In the genomic region with DNA sequence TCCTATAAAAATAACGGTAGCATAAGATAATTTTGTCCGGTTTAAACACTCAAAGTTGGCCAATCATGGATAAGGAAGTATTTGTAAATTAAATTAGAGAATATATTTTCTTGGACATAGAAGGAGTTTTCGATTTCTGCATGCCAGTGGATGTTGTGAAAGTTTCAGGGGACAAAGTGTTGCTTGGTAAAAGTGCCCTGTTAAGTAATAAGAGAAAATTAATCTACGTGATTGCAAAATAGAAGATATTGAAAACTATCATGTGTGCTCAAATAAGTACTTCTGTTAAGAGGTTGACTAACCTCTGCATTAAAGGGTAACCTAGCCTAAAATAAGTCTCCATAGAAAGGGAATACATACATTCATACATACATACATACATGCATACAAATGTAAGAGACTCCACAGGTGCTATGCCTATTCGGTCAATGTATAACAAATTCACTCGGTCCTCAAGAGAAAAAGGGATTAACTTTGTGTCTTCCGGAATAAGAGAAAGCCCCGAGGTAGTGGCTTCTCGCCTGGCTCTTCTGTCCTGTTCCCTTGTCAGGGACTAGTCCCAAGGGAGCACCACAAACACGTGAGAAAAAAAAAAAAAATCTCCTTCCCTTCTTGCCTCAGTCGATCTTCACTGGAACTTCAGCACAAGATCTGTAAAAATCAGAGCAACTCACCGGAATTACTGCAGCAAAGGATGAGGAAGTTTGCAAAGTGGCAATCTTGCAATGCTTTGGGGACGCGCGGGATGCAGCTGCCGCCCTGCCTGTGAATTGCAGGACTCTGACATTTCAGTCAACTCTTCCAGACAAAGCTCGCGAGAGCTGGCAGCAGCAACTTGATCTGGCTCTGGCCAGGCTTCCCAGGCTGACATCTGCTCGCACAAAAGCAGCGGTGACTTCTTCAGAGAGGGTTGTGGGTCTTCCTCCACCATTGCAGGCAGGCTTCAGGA, we compare ENCODE assay signal across 7 mouse cellular contexts. TPM values are rescaled to one million over a fixed set of nuclear protein-coding genes. Genes with fewer than 3 reads are reported as not detected.
A peak's percentile ranks its signal among the peaks of the same experiment; 100 is the strongest.
DNase-seq lines count a peak whose midpoint lies in the region; ATAC-seq lines count a peak whose summit lies in the region.

No protein-coding gene starts in this region.

- peak; percentile 95 for ATAC-seq in embryonic facial prominence, embryonic 14.5 days (ENCODE audit: low read depth)
- peak; percentile 88 for ATAC-seq in heart, embryonic 11.5 days (replicated peaks; ENCODE audit: insufficient number of reproducible peaks, low FRiP score, low TSS enrichment)
- ATAC-seq in kidney, embryonic 15.5 days (replicated peaks; ENCODE audit: low FRiP score): peak; percentile 99
- ATAC-seq in liver, embryonic 11.5 days (replicated peaks; ENCODE audit: low FRiP score): peak; percentile 83
- ATAC-seq in neural tube, embryonic 13.5 days (ENCODE audit: low read depth): peak; percentile 89

- no peak overlapping the region for H3K27ac ChIP-seq in embryonic facial prominence, embryonic 14.5 days (replicated peaks; ENCODE audit: low read depth, low read length)
- peak overlapping the region; percentile 70 for H3K27ac ChIP-seq in heart, embryonic 11.5 days (ENCODE audit: low read depth, low read length)
- H3K27ac ChIP-seq in kidney, embryonic 15.5 days: no peak overlapping the region
- peak overlapping the region; percentile 52 for H3K27ac ChIP-seq in liver, embryonic 11.5 days (ENCODE audit: low read depth, low read length)
- H3K27ac ChIP-seq in neural tube, embryonic 13.5 days (replicated peaks): no peak overlapping the region

- peak; percentile 8 to 45 for DNase-seq in adrenal gland, postnatal 4 days (ENCODE audit: low spot score in 2 of 2)
- DNase-seq in embryonic facial prominence, embryonic 14.5 days (ENCODE audit: low spot score): peak; percentile 96
- peak; percentile 65 for DNase-seq in liver, embryonic 11.5 days (ENCODE audit: low spot score)
- peak; percentile 36 to 66 for DNase-seq in urinary bladder, postnatal 36 days (ENCODE audit: low spot score in 2 of 2)

- no peaks in the 10 kb centered on the region for H3K9me3 ChIP-seq in embryonic facial prominence, embryonic 14.5 days (ENCODE audit: control insufficient read depth, low read length)
- no peaks in the 10 kb centered on the region for H3K9me3 ChIP-seq in heart, embryonic 11.5 days (replicated peaks; ENCODE audit: control insufficient read depth, low read length)
- no peaks in the 10 kb centered on the region for H3K9me3 ChIP-seq in kidney, embryonic 15.5 days (replicated peaks)
- H3K9me3 ChIP-seq in liver, embryonic 11.5 days (ENCODE audit: control insufficient read depth, low read length): no peaks in the 10 kb centered on the region
- H3K9me3 ChIP-seq in neural tube, embryonic 13.5 days: no peaks in the 10 kb centered on the region

- H3K9ac ChIP-seq in embryonic facial prominence, embryonic 14.5 days (ENCODE audit: low read depth, low read length): peak overlapping the region; percentile 60
- H3K9ac ChIP-seq in heart, embryonic 11.5 days (ENCODE audit: low read depth, low read length): peak overlapping the region; percentile 72
- H3K9ac ChIP-seq in kidney, embryonic 15.5 days: peak overlapping the region; percentile 39; the same call in 1 of the 2 replicates
- 0 out of 2 replicates have a peak overlapping the region, but pooled peaks have one; percentile 40 for H3K9ac ChIP-seq in liver, embryonic 11.5 days (ENCODE audit: low read depth, low read length)
- H3K9ac ChIP-seq in neural tube, embryonic 13.5 days: peak overlapping the region; percentile 64

- H3K4me3 ChIP-seq in embryonic facial prominence, embryonic 14.5 days (ENCODE audit: low read depth, low read length): peak overlapping the region; percentile 49
- H3K4me3 ChIP-seq in heart, embryonic 11.5 days (ENCODE audit: low read depth, low read length): peak overlapping the region; percentile 49
- peak overlapping the region; percentile 50 for H3K4me3 ChIP-seq in kidney, embryonic 15.5 days (replicated peaks)
- H3K4me3 ChIP-seq in liver, embryonic 11.5 days (ENCODE audit: low read depth, low read length): peak overlapping the region; percentile 40
- peak overlapping the region; percentile 42 for H3K4me3 ChIP-seq in neural tube, embryonic 13.5 days

- H3K4me1 ChIP-seq in embryonic facial prominence, embryonic 14.5 days (ENCODE audit: control insufficient read depth, insufficient read depth, low read length): no peaks in the 10 kb centered on the region
- H3K4me1 ChIP-seq in heart, embryonic 11.5 days (ENCODE audit: control insufficient read depth, insufficient read depth, low read length): no peaks in the 10 kb centered on the region
- no peaks in the 10 kb centered on the region for H3K4me1 ChIP-seq in kidney, embryonic 15.5 days
- no peaks in the 10 kb centered on the region for H3K4me1 ChIP-seq in liver, embryonic 11.5 days (replicated peaks; ENCODE audit: control insufficient read depth, insufficient read depth, low read length)
- H3K4me1 ChIP-seq in neural tube, embryonic 13.5 days (replicated peaks): peaks cover 6% of the 10 kb centered on the region; the same call in 1 of the 2 replicates

- no peaks in the 10 kb centered on the region for H3K27me3 ChIP-seq in embryonic facial prominence, embryonic 14.5 days (replicated peaks; ENCODE audit: control insufficient read depth, insufficient read depth, low read length)
- no peaks in the 10 kb centered on the region for H3K27me3 ChIP-seq in heart, embryonic 11.5 days (ENCODE audit: control insufficient read depth, insufficient read depth, low read length)
- no peaks in the 10 kb centered on the region for H3K27me3 ChIP-seq in kidney, embryonic 15.5 days
- H3K27me3 ChIP-seq in liver, embryonic 11.5 days (replicated peaks; ENCODE audit: control insufficient read depth, insufficient read depth, low read length): no peaks in the 10 kb centered on the region
- no peaks in the 10 kb centered on the region for H3K27me3 ChIP-seq in neural tube, embryonic 13.5 days

- peak overlapping the region; percentile 63 for H3K4me2 ChIP-seq in embryonic facial prominence, embryonic 14.5 days (ENCODE audit: low read depth, low read length)
- peak overlapping the region; percentile 64 for H3K4me2 ChIP-seq in heart, embryonic 11.5 days
- H3K4me2 ChIP-seq in kidney, embryonic 15.5 days: peak overlapping the region; percentile 63
- peak overlapping the region; percentile 62 for H3K4me2 ChIP-seq in liver, embryonic 11.5 days
- H3K4me2 ChIP-seq in neural tube, embryonic 13.5 days: peak overlapping the region; percentile 68

- no peaks in the 10 kb centered on the region for H3K36me3 ChIP-seq in embryonic facial prominence, embryonic 14.5 days (ENCODE audit: control insufficient read depth, insufficient read depth, low read length)
- H3K36me3 ChIP-seq in heart, embryonic 11.5 days (ENCODE audit: control insufficient read depth, insufficient read depth, low read length): no peaks in the 10 kb centered on the region
- no peaks in the 10 kb centered on the region for H3K36me3 ChIP-seq in kidney, embryonic 15.5 days
- H3K36me3 ChIP-seq in liver, embryonic 11.5 days (ENCODE audit: control insufficient read depth, insufficient read depth, low read length): no peaks in the 10 kb centered on the region
- no peaks in the 10 kb centered on the region for H3K36me3 ChIP-seq in neural tube, embryonic 13.5 days

- WGBS in embryonic facial prominence, embryonic 14.5 days: 20% methylated on average over 20 of the region's 20 CpGs
- 19% methylated on average over 20 of the region's 20 CpGs for WGBS in heart, embryonic 11.5 days (ENCODE audit: insufficient replicate concordance)
- 18% methylated on average over 20 of the region's 20 CpGs for WGBS in kidney, embryonic 15.5 days
- WGBS in liver, embryonic 11.5 days: 18% methylated on average over 20 of the region's 20 CpGs
- 19% methylated on average over 20 of the region's 20 CpGs for WGBS in neural tube, embryonic 13.5 days

RNA-seq across cellular contexts. Expression of a gene that starts 0.5 kb away (rescaled TPM):
- 1 to 10 TPM; 4.7 to 9.3 TPM for total RNA-seq in adrenal gland, postnatal 4 days (2021)
- polyA plus RNA-seq in embryonic facial prominence, embryonic 14.5 days (2014; fragmentation: Nextera tagmentation; extraction: Ambion mirVana): 7.2 TPM in 2 replicates
- polyA plus RNA-seq in heart, embryonic 11.5 days (2014; fragmentation: Nextera tagmentation; extraction: Ambion mirVana): 17.9 and 19.9 TPM in 2 replicates
- polyA plus RNA-seq in kidney, embryonic 15.5 days (2015; fragmentation: Nextera tagmentation; extraction: Ambion mirVana): 2.5 and 2.7 TPM in 2 replicates
- 11.4 and 14.6 TPM in 2 replicates for polyA plus RNA-seq in liver, embryonic 11.5 days (2014; fragmentation: Nextera tagmentation; extraction: Ambion mirVana)
- 3.7 and 4.4 TPM in 2 replicates for polyA plus RNA-seq in neural tube, embryonic 13.5 days (2015; fragmentation: Nextera tagmentation; extraction: Ambion mirVana)

Comparison
In these comparisons a context has a peak if more than half of its experiments do, and no peak if none do; other contexts are left out.
1. DNase-seq: peak in every context shown above with its lines; median percentile 96 in embryonic facial prominence, embryonic 14.5 days; 65 in liver, embryonic 11.5 days; 51 in urinary bladder, postnatal 36 days; 26 in adrenal gland, postnatal 4 days.
2. H3K27ac ChIP-seq: peak in heart, embryonic 11.5 days (single experiment) and liver, embryonic 11.5 days (single experiment); none in embryonic facial prominence, embryonic 14.5 days (single experiment), kidney, embryonic 15.5 days (single experiment) and neural tube, embryonic 13.5 days (single experiment).
3. Peak in every context shown above with its lines, with median percentiles within 50 percentile points of each other: ATAC-seq, H3K4me2 ChIP-seq, H3K4me3 ChIP-seq and H3K9ac ChIP-seq.